Mouse (Mus musculus): ENCODE results near the gene Jph3.

DNA sequence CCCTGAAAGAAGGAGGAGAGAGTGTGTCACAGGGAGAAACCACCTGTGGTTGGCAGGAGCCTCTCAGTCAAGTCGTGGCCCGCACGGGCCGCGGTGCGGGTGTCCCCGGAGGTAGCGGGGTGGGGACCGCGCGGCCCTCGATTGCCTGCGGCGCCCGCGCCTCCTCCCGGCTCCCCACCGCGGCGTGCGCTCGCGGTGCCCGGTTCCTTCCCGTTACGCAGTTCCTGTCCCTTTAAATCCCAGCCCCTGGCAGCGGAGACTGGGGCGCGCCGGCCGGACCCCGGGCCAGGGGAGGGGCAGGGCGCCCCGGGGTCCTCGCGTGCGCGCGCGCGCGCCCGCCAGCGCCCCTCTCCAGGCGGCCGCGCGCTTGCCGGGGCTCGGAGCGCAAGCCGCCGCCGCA is 331 bp downstream of the Jph3 start:
- TF ChIP-seq CTCF (IDR thresholded peaks at IDR 0.05 in 2 of 3, conservative IDR thresholded peaks at IDR 0.05 in 1 of 3; ENCODE audit: control insufficient read depth in 1 of 3, insufficient read depth in 1 of 3, low read depth in 2 of 3, low read length in 3 of 3, poor library complexity in 1 of 3, severe bottlenecking in 1 of 3): no peak
- no peak for TF ChIP-seq CHD2 (IDR thresholded peaks at IDR 0.05; ENCODE audit: low read length)
- no peak for TF ChIP-seq EP300 (IDR thresholded peaks at IDR 0.05; ENCODE audit: low read depth in 1 of 2, low read length in 2 of 2)
- TF ChIP-seq TCF12 (IDR thresholded peaks at IDR 0.05; ENCODE audit: low read depth, low read length): no peak
